ENCODE assay signal across 33 mouse cellular contexts in genomic region chr2:102805761-102806496, GRCm38 (mm10).
A peak's percentile ranks its signal among the peaks of the same experiment; 100 is the strongest.
DNase-seq lines count a peak whose midpoint lies in the region; ATAC-seq and TF ChIP-seq lines count a peak whose summit lies in the region.
"Had no signal": no experiment of that assay in that cellular context is flagged by ENCODE, and none has a peak within 500 bp of the region (broad histone marks: within the 10 kb centered on the region; RNA-seq: fewer than 3 reads in every experiment).

No protein-coding gene starts in this region.

- no peak overlapping the region for H3K4me2 ChIP-seq in intestine, postnatal 0 days (replicated peaks; ENCODE audit: low read depth)
- H3K4me2 ChIP-seq: embryonic facial prominence, embryonic 12.5 days; heart, embryonic 15.5 days; hindbrain, embryonic 12.5 days; limb, embryonic 12.5 days; liver, embryonic 11.5 days; midbrain, embryonic 15.5 days; neural tube, embryonic 15.5 days; stomach, embryonic 15.5 days had no signal

- no peaks in the 10 kb centered on the region for H3K36me3 ChIP-seq in intestine, postnatal 0 days (ENCODE audit: control insufficient read depth, insufficient read depth)
- H3K36me3 ChIP-seq: embryonic facial prominence, embryonic 12.5 days; heart, embryonic 10.5 days; heart, embryonic 15.5 days; hindbrain, embryonic 12.5 days; limb, embryonic 12.5 days; midbrain, embryonic 10.5 days; midbrain, embryonic 15.5 days; neural tube, embryonic 15.5 days; stomach, embryonic 15.5 days had no signal

- intact Hi-C loops in left cerebral cortex, postnatal 10 days (cut with DNase I): loop anchor here (10.0 kb wide), 1 partner anchor 209 kb away; no protein-coding TSS in a partner anchor

- ATAC-seq in intestine, postnatal 0 days: peak; percentile 36; the same call in 1 of the 2 replicates
- ATAC-seq: forebrain, embryonic 14.5 days; hindbrain, postnatal 0 days; midbrain, embryonic 15.5 days had no signal

- no peak overlapping the region for H3K4me3 ChIP-seq in intestine, postnatal 0 days (ENCODE audit: low read depth, low read length)
- H3K4me3 ChIP-seq: embryonic facial prominence, embryonic 12.5 days; heart, embryonic 10.5 days; heart, embryonic 15.5 days; hindbrain, embryonic 12.5 days; limb, embryonic 12.5 days; midbrain, embryonic 10.5 days; midbrain, embryonic 15.5 days; neural tube, embryonic 15.5 days; stomach, embryonic 15.5 days had no signal

- DNase-seq in kidney, adult 9 months: peak; percentile 24
- no peak for DNase-seq in kidney, postnatal 25 days
- peak; percentile 81 for DNase-seq in 3T3-L1 (ENCODE audit: low read depth, low spot score)
- DNase-seq in Muller cell, postnatal 12 days (ENCODE audit: inconsistent ontology term): peak; percentile 76
- DNase-seq in left cerebral cortex, postnatal 10 days (ENCODE audit: extremely low spot score in 1 of 2, low spot score in 2 of 2): no peak
- DNase-seq in testis, postnatal 10 days (ENCODE audit: low spot score): no peak
- DNase-seq: adrenal gland, postnatal 14 days; B cell, adult 2 months; cerebellum, adult 11 months; cerebellum, adult 9-10 months; cerebellum, postnatal 36 days; embryo, embryonic 11 days; gastrocnemius, postnatal 14 days; kidney, adult 11 months; layer of hippocampus, postnatal 36 days; retina, postnatal 1 day; right cerebral cortex, postnatal 14 days; thymus, adult 18-20 months; thymus, postnatal 36 days had no signal

- H3K9ac ChIP-seq in intestine, postnatal 0 days (ENCODE audit: low read depth, low read length): no peak overlapping the region
- H3K9ac ChIP-seq: embryonic facial prominence, embryonic 12.5 days; heart, embryonic 15.5 days; hindbrain, embryonic 12.5 days; limb, embryonic 12.5 days; midbrain, embryonic 15.5 days; neural tube, embryonic 15.5 days; stomach, embryonic 15.5 days had no signal

- 42% methylated on average over 4 of the region's 4 CpGs for WGBS in intestine, postnatal 0 days

- no peaks in the 10 kb centered on the region for H3K27me3 ChIP-seq in intestine, postnatal 0 days (replicated peaks; ENCODE audit: control insufficient read depth, insufficient read depth, low read length)
- H3K27me3 ChIP-seq: CH12.LX; embryonic facial prominence, embryonic 12.5 days; heart, embryonic 15.5 days; hindbrain, embryonic 12.5 days; limb, embryonic 12.5 days; midbrain, embryonic 15.5 days; neural tube, embryonic 15.5 days; stomach, embryonic 15.5 days had no signal

- H3K27ac ChIP-seq in intestine, postnatal 0 days (ENCODE audit: low read depth, low read length): no peak overlapping the region
- H3K27ac ChIP-seq: embryonic facial prominence, embryonic 12.5 days; heart, embryonic 10.5 days; heart, embryonic 15.5 days; hindbrain, embryonic 12.5 days; hindbrain, postnatal 0 days; limb, embryonic 12.5 days; midbrain, embryonic 10.5 days; midbrain, embryonic 15.5 days; neural tube, embryonic 15.5 days; stomach, embryonic 15.5 days had no signal

- no peaks in the 10 kb centered on the region for H3K4me1 ChIP-seq in intestine, postnatal 0 days (replicated peaks; ENCODE audit: control insufficient read depth, insufficient read depth, low read length)
- H3K4me1 ChIP-seq: embryonic facial prominence, embryonic 12.5 days; heart, embryonic 10.5 days; heart, embryonic 15.5 days; hindbrain, embryonic 12.5 days; limb, embryonic 12.5 days; midbrain, embryonic 10.5 days; midbrain, embryonic 15.5 days; neural tube, embryonic 15.5 days had no signal

- TF ChIP-seq CTCF in intestine, postnatal 0 days (IDR thresholded peaks at IDR 0.05; ENCODE audit: low read depth): no peak

- H3K9me3 ChIP-seq in intestine, postnatal 0 days (ENCODE audit: control insufficient read depth): no peaks in the 10 kb centered on the region
- H3K9me3 ChIP-seq: embryonic facial prominence, embryonic 12.5 days; heart, embryonic 10.5 days; heart, embryonic 15.5 days; hindbrain, embryonic 12.5 days; limb, embryonic 12.5 days; midbrain, embryonic 10.5 days; midbrain, embryonic 15.5 days; neural tube, embryonic 15.5 days; stomach, embryonic 15.5 days had no signal

Comparison
In these comparisons a context has a peak if more than half of its experiments do, and no peak if none do; other contexts are left out.
1. DNase-seq: peak in kidney, adult 9 months (single experiment), 3T3-L1 (single experiment) and Muller cell, postnatal 12 days (single experiment); none in kidney, postnatal 25 days (0 of 2), left cerebral cortex, postnatal 10 days (0 of 2) and testis, postnatal 10 days (single experiment).